Mouse (Mus musculus): ENCODE measurements around the gene Utrn.

- no peak for TF ChIP-seq CTCF (IDR thresholded peaks at IDR 0.05; ENCODE audit: low read depth, low read length)
- TF ChIP-seq POLR2A (IDR thresholded peaks at IDR 0.05; ENCODE audit: borderline replicate concordance, low read depth, low read length) = no peak
Measured at GRCm38 (mm10) chr10:12795796-12796509, 73.2 kb downstream of the Utrn start.

Measured in bone marrow macrophage, adult 2 months (primary cell).